Mouse (Mus musculus): ENCODE results near the gene Sema4c.

The Sema4c gene

GRCm38 (mm10) chr1:36508238-36508637 is 49.9 kb downstream of the Sema4c start:
- DNase-seq (ENCODE audit: low read depth) = no peak

GRCm38 (mm10) chr1:36501261-36501660 is 56.9 kb downstream of the Sema4c start:
- peak; percentile 77 for DNase-seq (ENCODE audit: low read depth)

Data from c-Kit-positive CD71-negative TER-119-negative erythroid progenitor cells, embryonic 14.5 days (primary cell).